1 mouse cellular context compared by ENCODE assay signal in the genomic region with DNA sequence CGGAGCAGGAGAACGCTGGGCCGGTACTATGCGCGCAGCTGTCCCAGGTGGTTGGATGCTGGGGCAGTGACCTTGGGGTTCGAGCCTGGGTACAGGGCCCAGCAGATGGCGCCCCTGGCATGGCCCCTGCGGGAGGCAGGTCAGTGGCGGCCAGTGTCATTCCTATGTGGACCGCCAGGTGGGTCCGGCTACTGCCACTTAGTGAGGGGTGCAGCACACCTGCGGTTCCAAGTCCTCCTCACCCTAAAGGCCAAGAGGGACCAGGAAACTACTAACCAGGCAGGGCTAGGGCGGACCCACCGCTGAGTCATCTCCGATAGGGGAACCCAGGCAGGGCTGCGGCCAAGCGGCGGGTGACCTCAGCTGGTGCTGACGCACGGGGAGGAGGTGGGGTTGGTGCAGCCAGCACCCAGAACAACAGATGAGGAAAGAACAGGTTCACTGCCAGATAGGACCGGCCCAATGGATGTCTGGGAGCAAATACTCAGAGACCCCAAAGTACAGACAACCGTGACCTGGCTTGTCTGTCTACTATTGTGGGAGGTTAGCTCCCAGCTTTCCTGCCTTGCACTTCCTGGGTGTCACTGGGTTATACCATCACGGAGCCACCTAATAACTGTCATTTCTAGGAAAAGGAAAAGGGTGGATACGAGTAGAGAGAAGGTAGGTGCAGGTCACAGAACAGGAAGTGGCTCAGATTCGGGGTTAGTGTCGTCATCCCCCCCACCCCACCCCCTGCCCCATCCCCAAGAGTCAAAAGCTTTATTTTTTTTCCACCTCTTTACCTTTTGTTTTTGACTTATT.
TF ChIP-seq lines count a peak whose summit lies in the region.

No protein-coding gene starts in this region.

TF ChIP-seq in MEL, 35 proteins besides CTCF, POLR2A, EP300 and RAD21 (continued from another document):
- TF ChIP-seq E2F4 (IDR thresholded peaks at IDR 0.05; ENCODE audit: borderline replicate concordance, low read depth, low read length) = no peak
- 0 out of 2 replicates have a peak, but pooled peaks have one; percentile 3 for TF ChIP-seq NRF1 (IDR thresholded peaks at IDR 0.05; ENCODE audit: insufficient read depth, low read depth, low read length, poor library complexity, severe bottlenecking)
- TF ChIP-seq ETS1 (IDR thresholded peaks at IDR 0.05; ENCODE audit: low read depth, low read length) = peak; percentile 99
- no peak for TF ChIP-seq ZC3H11A (IDR thresholded peaks at IDR 0.05; ENCODE audit: low read depth, low read length)
- TF ChIP-seq MEF2A (IDR thresholded peaks at IDR 0.05; ENCODE audit: extremely low read depth, insufficient replicate concordance, low read depth, low read length, poor library complexity, severe bottlenecking) = no peak
- TF ChIP-seq MAFK (IDR thresholded peaks at IDR 0.05; ENCODE audit: borderline replicate concordance, low read depth, low read length) = no peak
- TF ChIP-seq ZNF384 (IDR thresholded peaks at IDR 0.05; ENCODE audit: low read depth, low read length) = no peak
- TF ChIP-seq SIN3A (IDR thresholded peaks at IDR 0.05; ENCODE audit: low read length) = peak; percentile 67
- no peak for TF ChIP-seq POLR2AphosphoS2 (IDR thresholded peaks at IDR 0.05; ENCODE audit: low read length)
- peak; percentile 56; the same call in 1 of the 2 replicates for TF ChIP-seq MXI1 (IDR thresholded peaks at IDR 0.05; ENCODE audit: low read depth, low read length)
- TF ChIP-seq MYC (IDR thresholded peaks at IDR 0.05; ENCODE audit: low read depth, low read length) = no peak
- TF ChIP-seq MAZ (IDR thresholded peaks at IDR 0.05; ENCODE audit: low read depth, low read length) = no peak; the same call in 1 of the 2 replicates
- peak; percentile 14; the same call in 1 of the 2 replicates for TF ChIP-seq HCFC1 (IDR thresholded peaks at IDR 0.05; ENCODE audit: low read depth, low read length)
- 0 out of 2 replicates have a peak, but pooled peaks have one; percentile 58 for TF ChIP-seq UBTF (IDR thresholded peaks at IDR 0.05; ENCODE audit: borderline replicate concordance, insufficient read depth, low read depth, low read length)
- no peak for TF ChIP-seq TAL1 (IDR thresholded peaks at IDR 0.05; ENCODE audit: low read length)
- no peak; the same call in 1 of the 2 replicates for TF ChIP-seq ZMIZ1 (IDR thresholded peaks at IDR 0.05; ENCODE audit: low read depth, low read length)
- no peak for TF ChIP-seq ZKSCAN1 (IDR thresholded peaks at IDR 0.05; ENCODE audit: low read depth, low read length)
- peak; percentile 45 for TF ChIP-seq GATA1 (IDR thresholded peaks at IDR 0.05; ENCODE audit: low read depth, low read length)
- TF ChIP-seq TBP (IDR thresholded peaks at IDR 0.05; ENCODE audit: low read depth, low read length) = peak; percentile 42; the same call in 1 of the 2 replicates
- TF ChIP-seq POLR2AphosphoS5 (IDR thresholded peaks at IDR 0.05; ENCODE audit: borderline replicate concordance, low read depth, low read length) = no peak
- TF ChIP-seq ELF1 (IDR thresholded peaks at IDR 0.05; ENCODE audit: low read depth, low read length) = peak; percentile 56; the same call in 1 of the 2 replicates
- no peak; the same call in 1 of the 2 replicates for TF ChIP-seq MYB (IDR thresholded peaks at IDR 0.05; ENCODE audit: low read depth, low read length)
- TF ChIP-seq MAX (IDR thresholded peaks at IDR 0.05; ENCODE audit: low read length) = no peak
- TF ChIP-seq TCF12 (IDR thresholded peaks at IDR 0.05; ENCODE audit: low read depth, low read length) = peak; percentile 19; the same call in 1 of the 2 replicates
- no peak for TF ChIP-seq CHD1 (IDR thresholded peaks at IDR 0.05; ENCODE audit: low read depth, low read length)
- TF ChIP-seq USF1 (IDR thresholded peaks at IDR 0.05; ENCODE audit: low read depth, low read length) = no peak
- no peak for TF ChIP-seq NELFE (IDR thresholded peaks at IDR 0.05; ENCODE audit: low read depth, low read length)
